Mouse (Mus musculus) myocyte (in vitro differentiated cells): ENCODE results near the gene Kbtbd12. TPM values are rescaled to one million over a fixed set of nuclear protein-coding genes. Genes with fewer than 3 reads are reported as not detected.

Experiments used
- H3K27me3 ChIP-seq: one replicate; pipeline ENCODE4 v1.6.1; 2011; ENCODE audit not compliant: control insufficient read depth, insufficient read depth, insufficient read length
- H3K36me3 ChIP-seq: one replicate; pipeline ENCODE4 v1.6.1; 2011; ENCODE audit not compliant: control insufficient read depth, insufficient read depth
- H3K4me2 ChIP-seq: one replicate; pipeline ENCODE4 v1.6.1; 2011; ENCODE audit warnings: low read depth, control low read depth
- H3K4me3 ChIP-seq: one replicate; pipeline ENCODE4 v1.5.1; 2011; ENCODE audit warnings: mild to moderate bottlenecking, control low read depth, moderate library complexity
- H3K79me2 ChIP-seq: one replicate; pipeline ENCODE4 v1.6.1; 2011; ENCODE audit not compliant: control insufficient read depth, insufficient read depth
- H3ac ChIP-seq: one replicate; pipeline ENCODE4 v1.6.1; 2011; ENCODE audit not compliant: control insufficient read depth, insufficient read length
- CEBPB ChIP-seq: IDR thresholded peaks from 2 replicates; pipeline ENCODE4 v1.6.1; 2011; ENCODE audit warnings: mild to moderate bottlenecking, moderate library complexity; ENCODE audit not compliant: poor library complexity, insufficient read depth, severe bottlenecking
- E2F4 ChIP-seq: IDR thresholded peaks from one replicate; pipeline ENCODE4 v1.6.1; 2011; ENCODE audit warnings: mild to moderate bottlenecking, control low read depth, moderate library complexity; ENCODE audit not compliant: insufficient read depth
- MAX ChIP-seq: IDR thresholded peaks from one replicate; pipeline ENCODE4 v1.6.1; 2011; ENCODE audit warnings: low read depth, mild to moderate bottlenecking, control low read depth
- MYOD1 ChIP-seq, 3 experiments: IDR thresholded peaks; one replicate each; pipeline ENCODE4 v1.6.1; 2011; ENCODE audit warnings: control low read depth in 2 of 3, low read depth in 2 of 3, mild to moderate bottlenecking in 2 of 3, moderate library complexity in 1 of 3; ENCODE audit not compliant: insufficient read length in 2 of 3, control insufficient read depth in 1 of 3
- MYOG ChIP-seq, 3 experiments: IDR thresholded peaks; one replicate each; pipeline ENCODE4 v1.6.1; 2011; ENCODE audit warnings: control low read depth in 2 of 3, low read depth in 2 of 3, mild to moderate bottlenecking in 2 of 3; ENCODE audit not compliant: insufficient read length in 2 of 3, control insufficient read depth in 1 of 3, insufficient read depth in 1 of 3
- POLR2A ChIP-seq: IDR thresholded peaks from one replicate; pipeline ENCODE4 v1.6.1; 2011; ENCODE audit warnings: low read depth, mild to moderate bottlenecking, control low read depth, moderate library complexity; ENCODE audit not compliant: insufficient read length
- POLR2AphosphoS2 ChIP-seq: IDR thresholded peaks from one replicate; pipeline ENCODE4 v1.6.1; 2011; ENCODE audit warnings: low read depth, control low read depth; ENCODE audit not compliant: insufficient read length
- REST ChIP-seq: IDR thresholded peaks from one replicate; pipeline ENCODE4 v1.6.1; 2011; ENCODE audit warnings: mild to moderate bottlenecking, control low read depth, moderate library complexity; ENCODE audit not compliant: insufficient read depth, insufficient read length
- SRF ChIP-seq: IDR thresholded peaks from one replicate; pipeline ENCODE4 v1.6.1; 2011; ENCODE audit warnings: low read depth; ENCODE audit not compliant: control insufficient read depth, insufficient read length
- TCF12 ChIP-seq: IDR thresholded peaks from one replicate; pipeline ENCODE4 v1.6.1; 2011; ENCODE audit warnings: mild to moderate bottlenecking, control low read depth; ENCODE audit not compliant: poor library complexity, insufficient read depth, severe bottlenecking
- TCF3 ChIP-seq: IDR thresholded peaks from one replicate; pipeline ENCODE4 v1.6.1; 2011; ENCODE audit warnings: low read depth, control low read depth; ENCODE audit not compliant: insufficient read length
- USF1 ChIP-seq: IDR thresholded peaks from one replicate; pipeline ENCODE4 v1.6.1; 2011; ENCODE audit warnings: low read depth, mild to moderate bottlenecking, control low read depth, moderate library complexity
- polyA plus RNA-seq: library from polyadenylated mRNA; unstranded; fragments of >200 nt; fragmentation: generic; extraction: Trizol; gene quantifications from one replicate; pipeline ENCODE4 v1.2.1, GENCODE M21; 2012; ENCODE audit warnings: missing spikeins

Gene Kbtbd12
- polyA plus RNA-seq, 1 experiment: 1.3 TPM

- Histone ChIP-seq H3K36me3 (no peaks in the 10 kb centered on the region), H3K79me2 (no peaks in the 10 kb centered on the region), H3K4me2 (no peak overlapping the region), H3ac (no peak overlapping the region), H3K27me3 (no peaks in the 10 kb centered on the region), H3K4me3 (no peak overlapping the region)
- TF ChIP-seq SRF (no peak), USF1 (no peak), REST (no peak), TCF3 (no peak), TCF12 (no peak), MYOD1 (IDR thresholded peaks at IDR 0.05; ENCODE audit: control insufficient read depth in 1 of 3, insufficient read length in 2 of 3, low read depth in 2 of 3) (no peak), POLR2AphosphoS2 (no peak), POLR2A (no peak), MAX (no peak)
Observed at GRCm38 (mm10) chr6:88560156-88560555, 77.6 kb downstream of the Kbtbd12 start.

- Histone ChIP-seq H3K4me3 (no peak overlapping the region), H3K79me2 (no peaks in the 10 kb centered on the region), H3K4me2 (no peak overlapping the region), H3ac (no peak overlapping the region), H3K27me3 (no peaks in the 10 kb centered on the region), H3K36me3 (no peaks in the 10 kb centered on the region)
- no peak for TF ChIP-seq E2F4
- TF ChIP-seq CEBPB: no peak
- no peak for TF ChIP-seq POLR2AphosphoS2
- TF ChIP-seq TCF3: no peak
- no peak for TF ChIP-seq USF1
- TF ChIP-seq REST: no peak
- no peak for TF ChIP-seq MYOG (IDR thresholded peaks at IDR 0.05; ENCODE audit: control insufficient read depth in 1 of 3, insufficient read depth in 1 of 3, insufficient read length in 2 of 3, low read depth in 2 of 3)
- TF ChIP-seq MYOD1 (IDR thresholded peaks at IDR 0.05; ENCODE audit: control insufficient read depth in 1 of 3, insufficient read length in 2 of 3, low read depth in 2 of 3): no peak
- no peak for TF ChIP-seq POLR2A
Observed at GRCm38 (mm10) chr6:88559688-88560087, 78.1 kb downstream of the Kbtbd12 start.

GRCm38 (mm10) chr6:88558076-88558475 is 79.7 kb downstream of the Kbtbd12 start:
- TF ChIP-seq E2F4 (no peak), CEBPB (no peak), SRF (no peak), POLR2A (no peak), MYOG (IDR thresholded peaks at IDR 0.05; ENCODE audit: control insufficient read depth in 1 of 3, insufficient read depth in 1 of 3, insufficient read length in 2 of 3, low read depth in 2 of 3) (no peak), TCF12 (no peak), MAX (no peak), TCF3 (no peak), POLR2AphosphoS2 (no peak), REST (no peak), USF1 (no peak), MYOD1 (IDR thresholded peaks at IDR 0.05; ENCODE audit: control insufficient read depth in 1 of 3, insufficient read length in 2 of 3, low read depth in 2 of 3) (no peak)
- H3K4me2 ChIP-seq: peak overlapping the region; percentile 58
- no peaks in the 10 kb centered on the region for H3K27me3 ChIP-seq
- H3K36me3 ChIP-seq: no peaks in the 10 kb centered on the region
- no peaks in the 10 kb centered on the region for H3K79me2 ChIP-seq
- no peak overlapping the region for H3K4me3 ChIP-seq
- H3ac ChIP-seq: no peak overlapping the region

- Histone ChIP-seq H3K4me2 (peak overlapping the region; percentile 58), H3ac (no peak overlapping the region), H3K79me2 (no peaks in the 10 kb centered on the region), H3K27me3 (no peaks in the 10 kb centered on the region), H3K4me3 (no peak overlapping the region), H3K36me3 (no peaks in the 10 kb centered on the region)
- no peak for TF ChIP-seq POLR2A
- peak; percentile 58; the same call in 1 of the 2 replicates for TF ChIP-seq CEBPB
- TF ChIP-seq MYOD1 (IDR thresholded peaks at IDR 0.05; ENCODE audit: control insufficient read depth in 1 of 3, insufficient read length in 2 of 3, low read depth in 2 of 3): peak in 2 of 3 experiments; percentile 23 to 41
- TF ChIP-seq MYOG (IDR thresholded peaks at IDR 0.05; ENCODE audit: control insufficient read depth in 1 of 3, insufficient read depth in 1 of 3, insufficient read length in 2 of 3, low read depth in 2 of 3): peak in 1 of 3 experiments; percentile 15
- no peak for TF ChIP-seq E2F4
Observed at GRCm38 (mm10) chr6:88557548-88557947, 80.2 kb downstream of the Kbtbd12 start.

- H3K4me2 ChIP-seq: no peak overlapping the region
- no peaks in the 10 kb centered on the region for H3K36me3 ChIP-seq
- TF ChIP-seq CEBPB (no peak), REST (no peak), SRF (no peak), USF1 (no peak)
- no peaks in the 10 kb centered on the region for H3K27me3 ChIP-seq
- no peak overlapping the region for H3K4me3 ChIP-seq
- no peaks in the 10 kb centered on the region for H3K79me2 ChIP-seq
- no peak overlapping the region for H3ac ChIP-seq
Observed at GRCm38 (mm10) chr6:88549916-88550315, 87.8 kb downstream of the Kbtbd12 start.
